Mouse (Mus musculus) E14TG2a.4 (cell line): ENCODE measurements around the gene Xirp1.
A peak's percentile ranks its signal among the peaks of the same experiment; 100 is the strongest.

ENCODE experiments used
- H3K27me3 ChIP-seq: 2 replicates; pipeline ENCODE4 v1.6.1; 2014; ENCODE audit warnings: low read length, control low read depth; ENCODE audit not compliant: insufficient read depth
- H3K36me3 ChIP-seq: 2 replicates; pipeline ENCODE4 v1.6.1; 2014; ENCODE audit warnings: low read length, control low read depth; ENCODE audit not compliant: insufficient read depth
- H3K4me1 ChIP-seq: replicated peaks from 2 replicates; pipeline ENCODE4 v1.6.1; 2014; ENCODE audit warnings: low read depth, low read length, control low read depth
- H3K4me3 ChIP-seq: replicated peaks from 2 replicates; pipeline ENCODE4 v1.5.1; 2014; ENCODE audit warnings: mild to moderate bottlenecking, low read length
- H3K9me3 ChIP-seq: 2 replicates; pipeline ENCODE4 v1.6.1; 2014; ENCODE audit warnings: low read length, control low read depth
- CTCF ChIP-seq: conservative IDR thresholded peaks from 2 replicates; pipeline ENCODE4 v1.5.1; 2014; ENCODE audit warnings: low read length
- NANOG ChIP-seq: IDR thresholded peaks from 2 replicates; pipeline ENCODE4 v1.6.1; 2014; ENCODE audit warnings: borderline replicate concordance, low read length, mixed read lengths
- POU5F1 ChIP-seq: IDR thresholded peaks from 2 replicates; pipeline ENCODE4 v1.6.1; 2014; ENCODE audit warnings: low read length, borderline replicate concordance

The Xirp1 gene

GRCm38 (mm10) chr9:119975286-119975685, 48.1 kb downstream of the Xirp1 start:
- H3K27me3 ChIP-seq = no peaks in the 10 kb centered on the region
- H3K36me3 ChIP-seq = peaks cover 67% of the 10 kb centered on the region
- TF ChIP-seq CTCF (no peak), NANOG (no peak), POU5F1 (no peak)
- no peaks in the 10 kb centered on the region for H3K9me3 ChIP-seq
- peaks cover 98% of the 10 kb centered on the region for H3K4me1 ChIP-seq
- no peak overlapping the region for H3K4me3 ChIP-seq

- peak overlapping the region; percentile 77 for H3K4me3 ChIP-seq
- H3K9me3 ChIP-seq = no peaks in the 10 kb centered on the region
- H3K36me3 ChIP-seq = peaks cover 68% of the 10 kb centered on the region
- TF ChIP-seq CTCF (peak; percentile 71), POU5F1 (no peak)
- peaks cover 99% of the 10 kb centered on the region for H3K4me1 ChIP-seq
- no peaks in the 10 kb centered on the region for H3K27me3 ChIP-seq
Measured at GRCm38 (mm10) chr9:119974609-119975008, 48.8 kb downstream of the Xirp1 start.

- peak; percentile 82 for TF ChIP-seq CTCF
- no peak for TF ChIP-seq POU5F1
- no peak for TF ChIP-seq NANOG
- H3K9me3 ChIP-seq = no peaks in the 10 kb centered on the region
- peaks cover 95% of the 10 kb centered on the region for H3K4me1 ChIP-seq
- no peaks in the 10 kb centered on the region for H3K27me3 ChIP-seq
- peaks cover 64% of the 10 kb centered on the region for H3K36me3 ChIP-seq
- peak overlapping the region; percentile 77 for H3K4me3 ChIP-seq
Measured at GRCm38 (mm10) chr9:119973869-119974520, 49.4 kb downstream of the Xirp1 start.

DNA sequence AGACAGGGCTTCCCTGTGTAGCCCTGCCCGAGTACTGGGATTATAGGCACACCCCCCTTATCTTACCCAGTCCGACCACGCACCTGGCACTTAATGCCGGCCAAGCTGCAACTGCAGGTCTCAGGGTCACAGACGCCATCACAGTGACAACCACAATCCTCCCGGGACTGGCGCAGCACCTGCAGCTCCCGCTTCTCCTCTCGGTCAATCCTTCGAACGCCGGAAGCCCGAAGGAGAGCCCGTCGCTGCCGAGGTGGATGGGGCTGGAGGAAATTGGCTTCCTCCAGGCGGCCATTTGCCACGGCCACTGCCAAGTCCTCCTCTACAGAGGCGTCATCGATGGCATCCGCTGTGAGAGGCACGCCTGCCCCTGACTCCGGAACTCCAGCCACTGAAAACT, 50.1 kb downstream of the Xirp1 start:
- no peak for TF ChIP-seq CTCF
- TF ChIP-seq POU5F1 = no peak
- TF ChIP-seq NANOG = no peak
- Histone ChIP-seq H3K4me1 (peaks cover 88% of the 10 kb centered on the region), H3K27me3 (no peaks in the 10 kb centered on the region), H3K9me3 (no peaks in the 10 kb centered on the region), H3K36me3 (peaks cover 62% of the 10 kb centered on the region), H3K4me3 (peak overlapping the region; percentile 77)

DNA sequence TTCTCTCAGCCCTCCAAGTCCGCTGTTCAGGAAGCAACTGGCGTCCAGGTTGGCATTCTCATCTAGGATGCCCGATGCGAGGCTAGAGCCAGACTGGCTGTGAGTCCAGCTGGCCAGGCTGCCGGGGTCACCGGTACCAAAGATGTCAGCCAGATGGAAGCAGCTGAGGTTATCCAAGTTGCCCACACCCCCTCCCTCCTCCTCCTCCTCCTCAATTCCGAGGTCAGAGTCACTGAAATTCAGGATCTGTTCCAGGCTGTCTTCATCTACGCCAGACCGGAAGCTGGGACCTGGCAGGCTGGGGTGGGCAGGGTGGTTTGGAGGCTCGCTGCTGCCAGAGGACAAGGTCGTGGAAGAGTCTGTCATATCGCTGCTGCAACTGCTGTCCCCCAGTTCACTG, 50.8 kb downstream of the Xirp1 start:
- peaks cover 86% of the 10 kb centered on the region for H3K4me1 ChIP-seq
- H3K9me3 ChIP-seq = no peaks in the 10 kb centered on the region
- H3K4me3 ChIP-seq = 0 out of 2 replicates have a peak overlapping the region, but pooled peaks have one; percentile 77
- TF ChIP-seq CTCF (no peak), NANOG (no peak), POU5F1 (no peak)
- peaks cover 62% of the 10 kb centered on the region for H3K36me3 ChIP-seq
- H3K27me3 ChIP-seq = no peaks in the 10 kb centered on the region

DNA sequence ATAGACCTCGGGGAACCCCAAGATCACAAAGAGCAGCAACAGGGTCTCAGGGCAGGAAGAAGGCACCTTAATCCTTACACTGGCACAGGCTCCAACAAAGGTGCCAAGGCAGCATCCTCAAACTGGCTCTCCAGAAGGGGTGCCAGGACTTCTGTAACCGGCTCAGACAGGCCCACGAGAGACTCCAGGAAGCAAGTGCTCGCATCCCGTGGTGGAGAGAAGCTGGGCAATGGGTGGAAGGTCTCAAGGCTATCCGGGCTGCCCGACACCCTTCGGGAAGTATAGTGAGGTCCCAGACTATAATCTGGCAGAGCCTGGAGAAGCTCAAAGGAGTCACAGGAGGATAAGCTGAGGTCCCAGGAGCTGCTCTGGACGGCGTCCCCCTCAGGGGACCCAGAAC, 51.2 kb downstream of the Xirp1 start:
- no peaks in the 10 kb centered on the region for H3K9me3 ChIP-seq
- H3K27me3 ChIP-seq = no peaks in the 10 kb centered on the region
- H3K36me3 ChIP-seq = peaks cover 62% of the 10 kb centered on the region
- peaks cover 86% of the 10 kb centered on the region for H3K4me1 ChIP-seq
- TF ChIP-seq POU5F1 (no peak), NANOG (no peak), CTCF (no peak)
- peak overlapping the region; percentile 50; the same call in 1 of the 2 replicates for H3K4me3 ChIP-seq

GRCm38 (mm10) chr9:119970763-119971656, 52.4 kb downstream of the Xirp1 start:
- H3K4me3 ChIP-seq = peak overlapping the region; percentile 50
- H3K9me3 ChIP-seq = no peaks in the 10 kb centered on the region
- peaks cover 52% of the 10 kb centered on the region for H3K36me3 ChIP-seq
- H3K4me1 ChIP-seq = peaks cover 86% of the 10 kb centered on the region
- H3K27me3 ChIP-seq = no peaks in the 10 kb centered on the region
- TF ChIP-seq CTCF (no peak), NANOG (no peak), POU5F1 (no peak)

DNA sequence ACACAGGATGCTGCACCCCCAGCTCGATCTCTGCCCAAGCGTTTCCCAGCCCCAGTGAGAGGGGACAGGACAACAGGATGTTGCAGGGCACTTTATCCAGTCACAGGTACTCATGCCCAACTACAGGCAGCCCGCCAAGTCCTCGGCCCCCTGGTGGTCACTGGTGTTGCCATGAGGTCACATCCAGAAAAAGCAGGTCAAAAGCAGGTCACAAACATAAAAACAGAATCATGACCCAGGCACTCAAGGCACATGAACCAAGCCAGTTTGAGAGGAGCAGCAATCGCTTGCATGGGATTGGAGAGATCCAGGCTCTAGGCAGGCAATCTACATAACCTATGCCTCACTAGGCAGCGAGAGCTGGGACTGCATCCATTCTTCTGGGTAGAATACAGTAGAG, 53.2 kb downstream of the Xirp1 start:
- H3K9me3 ChIP-seq = no peaks in the 10 kb centered on the region
- H3K27me3 ChIP-seq = no peaks in the 10 kb centered on the region

More for the DNA sequence above, 53.2 kb downstream of the Xirp1 start:
- Histone ChIP-seq H3K4me3 (no peak overlapping the region), H3K4me1 (peaks cover 87% of the 10 kb centered on the region), H3K36me3 (peaks cover 47% of the 10 kb centered on the region)
- TF ChIP-seq CTCF = peak; percentile 57
- TF ChIP-seq NANOG = no peak
